ENCODE assay signal across 10 mouse cellular contexts in the genomic region with DNA sequence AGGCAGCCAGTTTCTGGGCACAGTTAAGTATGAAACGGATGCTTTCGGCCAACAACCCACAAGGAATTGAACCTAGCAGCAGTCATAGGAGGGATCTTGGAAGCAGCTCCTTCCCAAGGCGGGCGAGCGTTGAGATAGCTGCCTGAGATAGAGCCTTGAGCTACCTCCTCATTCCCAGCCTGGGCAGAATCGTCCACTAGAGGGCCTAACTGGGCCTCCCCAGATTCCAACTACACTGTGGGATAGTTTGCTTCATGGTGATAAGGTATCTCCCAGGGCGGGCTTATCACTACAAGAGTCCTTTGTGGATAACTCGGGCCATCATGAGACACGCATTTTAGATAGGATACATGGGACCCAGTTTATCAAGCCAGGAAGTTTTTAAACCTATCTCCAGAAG. TPM values are rescaled to one million over a fixed set of nuclear protein-coding genes. Genes with fewer than 3 reads are reported as not detected.
DNase-seq lines count a peak whose midpoint lies in the region; ATAC-seq and TF ChIP-seq lines count a peak whose summit lies in the region.
"Had no signal": no experiment of that assay in that cellular context is flagged by ENCODE, and none has a peak within 500 bp of the region (broad histone marks: within the 10 kb centered on the region; RNA-seq: fewer than 3 reads in every experiment).

No protein-coding gene starts in this region.

- H3K27ac ChIP-seq in cerebellum, adult 2 months (ENCODE audit: insufficient read depth, low read length): no peak overlapping the region
- H3K27ac ChIP-seq: liver, embryonic 15.5 days had no signal

- peak; percentile 35; the same call in 1 of the 2 replicates for ATAC-seq in megakaryocyte-erythroid progenitor cell, adult 5-6 weeks (replicated peaks; ENCODE audit: low FRiP score, low TSS enrichment, poor library complexity, severe bottlenecking)

- H3K4me3 ChIP-seq in cerebellum, adult 2 months (replicated peaks; ENCODE audit: insufficient read depth, low read depth, low read length): no peak overlapping the region
- H3K4me3 ChIP-seq: liver, embryonic 15.5 days; myocyte had no signal

- TF ChIP-seq POLR2A in cerebellum, adult 2 months (IDR thresholded peaks at IDR 0.05; ENCODE audit: borderline replicate concordance, insufficient read depth, low read length): no peak

- H3K4me1 ChIP-seq in cerebellum, adult 2 months (ENCODE audit: control insufficient read depth, insufficient read depth, low read length): no peaks in the 10 kb centered on the region
- H3K4me1 ChIP-seq: liver, embryonic 15.5 days had no signal

- TF ChIP-seq CTCF in cerebellum, adult 2 months (IDR thresholded peaks at IDR 0.05; ENCODE audit: borderline replicate concordance, insufficient read depth, low read depth, low read length): 0 out of 2 replicates have a peak, but pooled peaks have one; percentile 12

- H3K27me3 ChIP-seq in cerebellum, adult 2 months (ENCODE audit: control insufficient read depth, insufficient read depth, low read length): no peaks in the 10 kb centered on the region
- H3K27me3 ChIP-seq: liver, embryonic 15.5 days had no signal

- no peak for DNase-seq in cerebellum, adult 2 months
- DNase-seq in cerebellum, adult 9-11 months: no peak
- peak; percentile 16 for DNase-seq in kidney, postnatal 10 days
- DNase-seq in kidney, postnatal 14 days: no peak
- peak; percentile 3 for DNase-seq in thymus, postnatal 25 days
- no peak for DNase-seq in thymus, adult 18-20 months
- DNase-seq in natural killer cell, adult 2 months (ENCODE audit: low spot score in 2 of 2): no peak

- 74% methylated on average over 9 of the region's 9 CpGs for WGBS in cerebellum, adult 2 months

RNA-seq across cellular contexts. Expression of a gene that starts 35.9 kb away (rescaled TPM):
- polyA plus RNA-seq in cerebellum, adult 2 months (2012; rRNA removed): 60.4 and 63.5 TPM in 2 replicates
- total RNA-seq in megakaryocyte-erythroid progenitor cell, adult 5-6 weeks (2014; fragmentation: Nextera tagmentation): 130 and 153 TPM in 2 replicates
- total RNA-seq in megakaryocyte-erythroid progenitor cell, adult 5-6 weeks (2017): 224 and 242 TPM in 2 replicates

Comparison
In these comparisons a context has a peak if more than half of its experiments do, and no peak if none do; other contexts are left out.
1. DNase-seq: peak in kidney, postnatal 10 days (single experiment) and thymus, postnatal 25 days (single experiment); none in cerebellum, adult 2 months (0 of 2), cerebellum, adult 9-11 months (single experiment), kidney, postnatal 14 days (single experiment), thymus, adult 18-20 months (0 of 2) and natural killer cell, adult 2 months (0 of 2).